8 mouse cellular contexts compared by ENCODE assay signal in genomic region chr10:67187001-67187453, GRCm38 (mm10).
A peak's percentile ranks its signal among the peaks of the same experiment; 100 is the strongest.
DNase-seq lines count a peak whose midpoint lies in the region; ATAC-seq lines count a peak whose summit lies in the region.

No protein-coding gene starts in this region.

- peaks cover 21% of the 10 kb centered on the region for H3K4me1 ChIP-seq in kidney, embryonic 15.5 days
- peaks cover 23% of the 10 kb centered on the region for H3K4me1 ChIP-seq in heart, embryonic 16.5 days (ENCODE audit: control insufficient read depth, insufficient read depth, low read length)
- H3K4me1 ChIP-seq in liver, embryonic 12.5 days, result peaks cover 34% of the 10 kb centered on the region
- peaks cover 11% of the 10 kb centered on the region for H3K4me1 ChIP-seq in neural tube, embryonic 14.5 days (ENCODE audit: control insufficient read depth, insufficient read depth, low read length)

- no peak for DNase-seq in kidney, adult 8-10 months
- DNase-seq in embryo, embryonic 11.5 days (ENCODE audit: low read depth, low spot score), result peak; percentile 32
- DNase-seq in frontal cortex, postnatal 10 days (ENCODE audit: low spot score in 2 of 2), result no peak
- DNase-seq in right cerebral cortex, postnatal 36 days (ENCODE audit: low spot score in 2 of 2), result no peak

- H3K4me2 ChIP-seq in kidney, embryonic 15.5 days, result peak overlapping the region; percentile 57
- peak overlapping the region; percentile 78 for H3K4me2 ChIP-seq in heart, embryonic 16.5 days (ENCODE audit: low read depth, low read length)
- peak overlapping the region; percentile 72 for H3K4me2 ChIP-seq in liver, embryonic 12.5 days
- H3K4me2 ChIP-seq in neural tube, embryonic 14.5 days (ENCODE audit: low read depth, low read length), result peak overlapping the region; percentile 71

- H3K36me3 ChIP-seq in kidney, embryonic 15.5 days, result 0 out of 2 replicates have a peak, but pooled peaks cover 8% of the 10 kb centered on the region
- peaks cover 5% of the 10 kb centered on the region for H3K36me3 ChIP-seq in heart, embryonic 16.5 days (ENCODE audit: control insufficient read depth, insufficient read depth)
- H3K36me3 ChIP-seq in liver, embryonic 12.5 days, result peaks cover 14% of the 10 kb centered on the region
- no peaks in the 10 kb centered on the region for H3K36me3 ChIP-seq in neural tube, embryonic 14.5 days (ENCODE audit: control insufficient read depth, insufficient read depth, low read length)

- peak; percentile 54; the same call in 1 of the 2 replicates for ATAC-seq in kidney, embryonic 15.5 days (replicated peaks; ENCODE audit: low FRiP score)
- ATAC-seq in heart, embryonic 16.5 days (replicated peaks; ENCODE audit: extremely low read depth, insufficient read depth, low FRiP score), result no peak
- ATAC-seq in liver, embryonic 12.5 days, result no peak
- ATAC-seq in neural tube, embryonic 14.5 days (ENCODE audit: low read depth), result no peak

- WGBS in kidney, embryonic 15.5 days, result 8% methylated on average over 5 of the region's 5 CpGs
- 3% methylated on average over 5 of the region's 5 CpGs for WGBS in heart, embryonic 16.5 days
- whole genome bisulfite sequencing in liver, embryonic 12.5 days (ENCODE audit: insufficient replicate concordance), result 4% methylated on average over 5 of the region's 5 CpGs
- 8% methylated on average over 5 of the region's 5 CpGs for WGBS in neural tube, embryonic 14.5 days

- H3K27ac ChIP-seq in kidney, embryonic 15.5 days, result peak overlapping the region; percentile 85
- H3K27ac ChIP-seq in heart, embryonic 16.5 days (ENCODE audit: low read length), result peak overlapping the region; percentile 77
- H3K27ac ChIP-seq in liver, embryonic 12.5 days, result peak overlapping the region; percentile 72
- H3K27ac ChIP-seq in neural tube, embryonic 14.5 days (ENCODE audit: low read depth, low read length), result peak overlapping the region; percentile 46; the same call in 1 of the 2 replicates

- H3K9me3 ChIP-seq in kidney, embryonic 15.5 days (replicated peaks), result no peaks in the 10 kb centered on the region
- no peaks in the 10 kb centered on the region for H3K9me3 ChIP-seq in heart, embryonic 16.5 days (replicated peaks; ENCODE audit: control insufficient read depth, low read length)
- H3K9me3 ChIP-seq in liver, embryonic 12.5 days (replicated peaks), result no peaks in the 10 kb centered on the region
- H3K9me3 ChIP-seq in neural tube, embryonic 14.5 days (ENCODE audit: control insufficient read depth, low read length), result no peaks in the 10 kb centered on the region

- no peaks in the 10 kb centered on the region for H3K27me3 ChIP-seq in kidney, embryonic 15.5 days
- no peaks in the 10 kb centered on the region for H3K27me3 ChIP-seq in heart, embryonic 16.5 days (ENCODE audit: control insufficient read depth, insufficient read depth, low read length)
- no peaks in the 10 kb centered on the region for H3K27me3 ChIP-seq in liver, embryonic 12.5 days (replicated peaks)
- H3K27me3 ChIP-seq in neural tube, embryonic 14.5 days (ENCODE audit: control insufficient read depth, insufficient read depth, low read length), result no peaks in the 10 kb centered on the region

- peak overlapping the region; percentile 46 for H3K4me3 ChIP-seq in kidney, embryonic 15.5 days (replicated peaks)
- H3K4me3 ChIP-seq in heart, embryonic 16.5 days (ENCODE audit: low read length), result peak overlapping the region; percentile 56
- H3K4me3 ChIP-seq in liver, embryonic 12.5 days, result peak overlapping the region; percentile 62
- H3K4me3 ChIP-seq in neural tube, embryonic 14.5 days (ENCODE audit: low read depth, low read length), result peak overlapping the region; percentile 46; the same call in 1 of the 2 replicates

- peak overlapping the region; percentile 47; the same call in 1 of the 2 replicates for H3K9ac ChIP-seq in kidney, embryonic 15.5 days
- H3K9ac ChIP-seq in heart, embryonic 16.5 days (ENCODE audit: low read length), result peak overlapping the region; percentile 85
- peak overlapping the region; percentile 71 for H3K9ac ChIP-seq in liver, embryonic 12.5 days
- H3K9ac ChIP-seq in neural tube, embryonic 14.5 days (replicated peaks; ENCODE audit: low read depth, low read length), result peak overlapping the region; percentile 46; the same call in 1 of the 2 replicates
